Mouse (Mus musculus) limb, embryonic 12.5 days (tissue): ENCODE measurements around the gene Tmem91. TPM values are rescaled to one million over a fixed set of nuclear protein-coding genes. Genes with fewer than 3 reads are reported as not detected.

ENCODE experiments used
- ATAC-seq: fragments of 200-750 bp; cut with Nextera tagmentation; 2 replicates; pipeline ENCODE4 v1.8.0; 2017; ENCODE audit warnings: low read depth, moderate TSS enrichment; ENCODE audit not compliant: insufficient number of reproducible peaks, insufficient read depth, low FRiP score, low TSS enrichment
- H3K27ac ChIP-seq: fragments of 300-500 bp; sonication (generic); 2 replicates; pipeline ENCODE4 v1.5.1; 2016; ENCODE audit warnings: mild to moderate bottlenecking, moderate library complexity
- H3K27me3 ChIP-seq: fragments of 300-500 bp; sonication (generic); 2 replicates; pipeline ENCODE4 v1.6.1; 2016; ENCODE audit warnings: mild to moderate bottlenecking, moderate library complexity
- H3K36me3 ChIP-seq: fragments of 300-500 bp; sonication (generic); 2 replicates; pipeline ENCODE4 v1.6.1; 2016; ENCODE audit warnings: mild to moderate bottlenecking, moderate library complexity
- H3K4me1 ChIP-seq: fragments of 300-500 bp; sonication (generic); replicated peaks from 2 replicates; pipeline ENCODE4 v1.6.1; 2016
- H3K4me2 ChIP-seq: fragments of 300-500 bp; sonication (generic); 2 replicates; pipeline ENCODE4 v1.6.1; 2016; ENCODE audit warnings: mild to moderate bottlenecking, moderate library complexity
- H3K4me3 ChIP-seq: fragments of 300-500 bp; sonication (generic); replicated peaks from 2 replicates; pipeline ENCODE4 v1.5.1; 2016; ENCODE audit warnings: mild to moderate bottlenecking
- H3K9ac ChIP-seq: fragments of 300-500 bp; sonication (generic); replicated peaks from 2 replicates; pipeline ENCODE4 v1.6.1; 2016; ENCODE audit warnings: mild to moderate bottlenecking, moderate library complexity
- H3K9me3 ChIP-seq: fragments of 300-500 bp; sonication (generic); 2 replicates; pipeline ENCODE4 v1.6.1; 2016; ENCODE audit warnings: mild to moderate bottlenecking, moderate library complexity
- WGBS: fragments of 180-500 bp; shearing (Covaris S2); methylation state at CpG from one replicate; pipeline ENCODE4 v1.1.7; 2016; 5-methylcytosine and 5-hydroxymethylcytosine counted together
- polyA plus RNA-seq: library from polyadenylated mRNA; unstranded; fragments of >200 nt; fragmentation: Nextera tagmentation; extraction: Ambion mirVana; gene quantifications from 2 replicates; pipeline ENCODE4 v1.2.1, GENCODE M21; 2016

Tmem91 gene
- polyA plus RNA-seq, 1 experiment from 2014 or later: 3.1 TPM

DNA sequence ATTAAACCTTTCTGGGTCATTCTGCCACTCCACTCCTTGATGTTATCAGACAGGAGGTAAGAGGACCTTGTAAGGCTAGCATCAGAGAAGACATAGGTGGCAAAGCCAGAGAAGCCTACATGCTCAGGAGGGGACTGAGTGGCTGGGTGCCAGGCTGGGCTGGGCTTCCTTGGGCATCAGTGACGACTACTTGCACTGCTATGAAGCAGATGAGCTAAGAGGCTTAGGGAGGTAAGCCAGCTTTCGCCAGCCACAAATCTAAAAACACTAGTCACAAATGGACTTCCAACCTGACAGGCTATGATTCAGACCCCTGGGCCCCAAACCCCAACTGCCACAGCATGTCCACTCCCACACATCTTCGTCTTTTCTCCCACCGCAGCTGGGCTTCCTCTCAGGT lies 30.3 kb downstream of the Tmem91 start:
- Histone ChIP-seq H3K36me3 (peaks cover 13% of the 10 kb centered on the region), H3K9me3 (no peaks in the 10 kb centered on the region), H3K27me3 (no peaks in the 10 kb centered on the region), H3K4me3 (no peak overlapping the region), H3K9ac (no peak overlapping the region), H3K4me2 (no peak overlapping the region), H3K27ac (no peak overlapping the region), H3K4me1 (no peaks in the 10 kb centered on the region)
- WGBS: 83% methylated on average over 4 of the region's 4 CpGs
- ATAC-seq: no peak

- 75% methylated on average over 10 of the region's 10 CpGs for WGBS
- no peak for ATAC-seq
Observed at GRCm38 (mm10) chr7:25644136-25644535, 30.8 kb downstream of the Tmem91 start.

DNA sequence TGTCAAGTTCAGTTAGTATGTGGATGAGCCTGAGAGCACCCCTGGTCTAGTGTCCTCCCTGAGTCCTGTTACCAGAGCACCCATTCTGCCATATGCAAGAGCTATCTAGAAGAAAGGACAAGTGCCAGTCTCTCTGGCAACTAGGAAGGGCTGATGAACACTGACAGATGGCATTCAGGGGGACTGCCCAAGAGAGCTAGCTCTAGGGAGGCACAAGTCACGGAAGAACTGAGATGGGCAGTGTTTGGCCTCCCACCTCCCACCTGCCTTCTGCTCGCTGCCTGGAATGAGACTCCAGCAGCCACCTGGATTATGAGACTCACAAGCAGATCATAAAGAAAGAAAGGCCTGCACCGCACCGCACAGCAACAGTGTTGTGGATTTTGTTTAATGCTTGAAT lies 35.2 kb downstream of the Tmem91 start:
- Histone ChIP-seq H3K36me3 (peaks cover 56% of the 10 kb centered on the region), H3K4me3 (no peak overlapping the region), H3K4me2 (no peak overlapping the region), H3K4me1 (no peaks in the 10 kb centered on the region), H3K9ac (no peak overlapping the region), H3K27ac (no peak overlapping the region), H3K9me3 (no peaks in the 10 kb centered on the region), H3K27me3 (no peaks in the 10 kb centered on the region)
- no peak for ATAC-seq
- 95% methylated on average over 4 of the region's 4 CpGs for WGBS

More at GRCm38 (mm10) chr7:25644136-25644535, 30.8 kb downstream of the Tmem91 start:
- no peak overlapping the region for H3K9ac ChIP-seq
- no peak overlapping the region for H3K4me2 ChIP-seq
- no peaks in the 10 kb centered on the region for H3K27me3 ChIP-seq
- no peaks in the 10 kb centered on the region for H3K9me3 ChIP-seq
- no peak overlapping the region for H3K4me3 ChIP-seq
- peaks cover 18% of the 10 kb centered on the region for H3K36me3 ChIP-seq
- H3K27ac ChIP-seq: no peak overlapping the region
- no peaks in the 10 kb centered on the region for H3K4me1 ChIP-seq

- H3K27me3 ChIP-seq: no peaks in the 10 kb centered on the region
- H3K27ac ChIP-seq: no peak overlapping the region
- H3K36me3 ChIP-seq: peaks cover 73% of the 10 kb centered on the region
- no peak for ATAC-seq
- H3K4me3 ChIP-seq: no peak overlapping the region
- WGBS: 85% methylated on average over 5 of the region's 5 CpGs
- H3K9me3 ChIP-seq: no peaks in the 10 kb centered on the region
- H3K4me2 ChIP-seq: no peak overlapping the region
- H3K4me1 ChIP-seq: no peaks in the 10 kb centered on the region
- no peak overlapping the region for H3K9ac ChIP-seq
Observed at GRCm38 (mm10) chr7:25637099-25637498, 37.9 kb downstream of the Tmem91 start.

GRCm38 (mm10) chr7:25636373-25636772 lies 38.6 kb downstream of the Tmem91 start:
- ATAC-seq: no peak
- Histone ChIP-seq H3K36me3 (peaks cover 76% of the 10 kb centered on the region), H3K4me3 (no peak overlapping the region), H3K27me3 (no peaks in the 10 kb centered on the region), H3K4me1 (no peaks in the 10 kb centered on the region), H3K9me3 (no peaks in the 10 kb centered on the region), H3K27ac (no peak overlapping the region), H3K9ac (no peak overlapping the region), H3K4me2 (no peak overlapping the region)
- 47% methylated on average over 3 of the region's 3 CpGs for WGBS

- Histone ChIP-seq H3K4me3 (no peak overlapping the region), H3K9me3 (no peaks in the 10 kb centered on the region), H3K36me3 (peaks cover 71% of the 10 kb centered on the region), H3K4me2 (no peak overlapping the region), H3K4me1 (peaks cover 5% of the 10 kb centered on the region), H3K9ac (no peak overlapping the region), H3K27me3 (peaks cover 16% of the 10 kb centered on the region), H3K27ac (no peak overlapping the region)
- 88% methylated on average over 5 of the region's 5 CpGs for WGBS
- no peak for ATAC-seq
Observed at GRCm38 (mm10) chr7:25632679-25633078, 42.3 kb downstream of the Tmem91 start.

GRCm38 (mm10) chr7:25628323-25628620 lies 46.7 kb downstream of the Tmem91 start:
- no peak overlapping the region; the same call in 1 of the 2 replicates for H3K9ac ChIP-seq
- peaks cover 26% of the 10 kb centered on the region for H3K27me3 ChIP-seq
- no peaks in the 10 kb centered on the region for H3K9me3 ChIP-seq
- no peak overlapping the region; the same call in 1 of the 2 replicates for H3K4me3 ChIP-seq
- peaks cover 19% of the 10 kb centered on the region for H3K4me1 ChIP-seq
- peaks cover 68% of the 10 kb centered on the region for H3K36me3 ChIP-seq
- WGBS: 62% methylated on average over 8 of the region's 8 CpGs
- H3K27ac ChIP-seq: no peak overlapping the region
- peak overlapping the region; percentile 63 for H3K4me2 ChIP-seq
- ATAC-seq: no peak

GRCm38 (mm10) chr7:25627431-25628322 lies 47.3 kb downstream of the Tmem91 start:
- H3K9ac ChIP-seq: peak overlapping the region; percentile 56
- peaks cover 26% of the 10 kb centered on the region for H3K27me3 ChIP-seq
- peaks cover 19% of the 10 kb centered on the region for H3K4me1 ChIP-seq
- 18% methylated on average over 37 of the region's 38 CpGs for WGBS
- no peaks in the 10 kb centered on the region for H3K9me3 ChIP-seq
- H3K4me2 ChIP-seq: peak overlapping the region; percentile 63
- H3K4me3 ChIP-seq: peak overlapping the region; percentile 40
- H3K36me3 ChIP-seq: peaks cover 68% of the 10 kb centered on the region
- no peak overlapping the region for H3K27ac ChIP-seq
- ATAC-seq: peak; percentile 43; the same call in 1 of the 2 replicates

GRCm38 (mm10) chr7:25626509-25627430 lies 48.2 kb downstream of the Tmem91 start, which contains the start of gene B3gnt8:
TSS of gene B3gnt8 (plus strand) at chr7:25626654.
- Histone ChIP-seq H3K9me3 (no peaks in the 10 kb centered on the region), H3K27me3 (peaks cover 26% of the 10 kb centered on the region), H3K36me3 (peaks cover 68% of the 10 kb centered on the region), H3K4me1 (peaks cover 19% of the 10 kb centered on the region), H3K4me2 (peak within 1 kb of the TSS; percentile 63), H3K4me3 (peak within 1 kb of the TSS; percentile 40), H3K27ac (no peak within 1 kb of the TSS), H3K9ac (peak within 1 kb of the TSS; percentile 56)
- WGBS: 19% methylated on average over 29 of the region's 29 CpGs
- peak; percentile 22; the same call in 1 of the 2 replicates for ATAC-seq

DNA sequence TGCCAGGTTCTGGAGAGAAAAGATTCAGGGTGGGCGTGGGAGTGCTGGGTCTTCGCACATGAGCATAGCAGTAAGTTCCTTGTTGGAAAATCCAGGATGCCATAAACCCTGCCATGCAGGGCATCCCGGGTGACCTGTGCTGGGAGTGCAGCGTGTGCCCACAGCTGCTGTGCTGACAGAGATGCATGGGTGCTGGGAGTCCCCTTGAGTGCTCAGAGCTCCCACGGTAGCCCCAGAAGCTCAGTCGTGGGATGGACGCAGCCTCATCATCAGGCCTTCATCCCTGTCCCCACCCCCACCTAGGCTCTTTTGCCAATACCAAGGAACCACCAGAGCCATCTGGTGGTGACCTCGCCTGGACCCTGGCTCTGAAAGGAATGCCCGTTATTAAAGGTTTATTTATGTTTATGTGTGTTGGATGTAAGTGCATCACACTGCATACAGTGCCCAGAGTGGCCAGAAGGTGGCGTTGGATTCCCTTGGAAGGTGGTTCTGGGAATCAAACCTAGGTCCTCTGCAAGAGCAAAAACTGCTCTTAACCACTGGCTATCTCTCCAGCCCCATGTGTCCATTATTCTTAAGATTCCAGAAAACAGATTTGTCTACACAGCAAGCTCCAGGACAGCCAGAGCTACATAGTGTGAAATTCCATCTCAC lies 49.2 kb downstream of the Tmem91 start:
- peaks cover 68% of the 10 kb centered on the region for H3K36me3 ChIP-seq
- H3K9ac ChIP-seq: no peak overlapping the region
- H3K27ac ChIP-seq: no peak overlapping the region
- 74% methylated on average over 10 of the region's 10 CpGs for WGBS
- peaks cover 26% of the 10 kb centered on the region for H3K27me3 ChIP-seq
- no peak for ATAC-seq
- no peak overlapping the region for H3K4me2 ChIP-seq
- H3K9me3 ChIP-seq: no peaks in the 10 kb centered on the region
- no peak overlapping the region for H3K4me3 ChIP-seq
- H3K4me1 ChIP-seq: peaks cover 19% of the 10 kb centered on the region

DNA sequence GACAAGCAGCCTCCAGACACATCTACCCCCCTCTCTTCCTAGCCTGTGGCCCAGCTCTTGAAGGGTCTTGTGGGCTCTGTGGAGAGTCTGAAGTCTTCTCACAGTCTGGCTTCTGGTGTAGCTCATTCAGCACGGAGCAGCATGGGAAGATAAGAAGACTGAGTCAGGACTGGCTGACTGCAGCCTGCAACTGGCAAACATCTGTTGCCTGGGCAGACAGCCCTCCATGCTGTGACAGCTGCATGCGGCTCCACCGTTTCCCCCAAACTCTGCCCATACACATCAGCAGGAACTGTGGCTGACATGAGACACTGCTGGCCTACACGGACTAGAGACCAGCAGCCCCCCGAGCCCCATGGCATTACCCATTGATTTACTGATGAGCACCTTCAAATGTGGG lies 50.1 kb downstream of the Tmem91 start:
- Histone ChIP-seq H3K27me3 (peaks cover 26% of the 10 kb centered on the region), H3K9me3 (no peaks in the 10 kb centered on the region), H3K9ac (no peak overlapping the region), H3K4me3 (no peak overlapping the region), H3K27ac (no peak overlapping the region), H3K36me3 (peaks cover 59% of the 10 kb centered on the region), H3K4me2 (no peak overlapping the region), H3K4me1 (peaks cover 24% of the 10 kb centered on the region)
- ATAC-seq: no peak
- WGBS: 75% methylated on average over 5 of the region's 5 CpGs
